Mouse (Mus musculus) kidney, embryonic 14.5 days (tissue): ENCODE measurements around the gene Atp1a1. TPM values are rescaled to one million over a fixed set of nuclear protein-coding genes. Genes with fewer than 3 reads are reported as not detected.

Experiments used
- ATAC-seq: fragments of 200-750 bp; cut with Nextera tagmentation; 2 replicates; pipeline ENCODE4 v1.8.0; 2017; ENCODE audit warnings: moderate number of reproducible peaks, mild to moderate bottlenecking, moderate TSS enrichment, moderate library complexity; ENCODE audit not compliant: low FRiP score, low TSS enrichment
- H3K27ac ChIP-seq: fragments of 300-500 bp; sonication (generic); 2 replicates; pipeline ENCODE4 v1.5.1; 2014; ENCODE audit warnings: low read depth, mild to moderate bottlenecking, low read length, moderate library complexity, mixed read lengths
- H3K27me3 ChIP-seq: fragments of 300-500 bp; sonication (generic); 2 replicates; pipeline ENCODE4 v1.6.1; 2014; ENCODE audit warnings: mild to moderate bottlenecking, low read length; ENCODE audit not compliant: control insufficient read depth, insufficient read depth
- H3K36me3 ChIP-seq: fragments of 300-500 bp; sonication (generic); 2 replicates; pipeline ENCODE4 v1.6.1; 2014; ENCODE audit warnings: low read length, mixed read lengths; ENCODE audit not compliant: control insufficient read depth, insufficient read depth
- H3K4me1 ChIP-seq: fragments of 300-500 bp; sonication (generic); 2 replicates; pipeline ENCODE4 v1.6.1; 2014; ENCODE audit warnings: low read length, mixed read lengths; ENCODE audit not compliant: control insufficient read depth, insufficient read depth
- H3K4me2 ChIP-seq: fragments of 300-500 bp; sonication (generic); replicated peaks from 2 replicates; pipeline ENCODE4 v1.6.1; 2014; ENCODE audit warnings: low read depth, mild to moderate bottlenecking, low read length
- H3K4me3 ChIP-seq: fragments of 300-500 bp; sonication (generic); 2 replicates; pipeline ENCODE4 v1.5.1; 2014; ENCODE audit warnings: mild to moderate bottlenecking, low read length
- H3K9ac ChIP-seq: fragments of 300-500 bp; sonication (generic); 2 replicates; pipeline ENCODE4 v1.6.1; 2014; ENCODE audit warnings: low read depth, mild to moderate bottlenecking, low read length, moderate library complexity
- H3K9me3 ChIP-seq: fragments of 300-500 bp; sonication (generic); 2 replicates; pipeline ENCODE4 v1.6.1; 2016; ENCODE audit warnings: low read length; ENCODE audit not compliant: control insufficient read depth
- WGBS: fragments of 180-500 bp; shearing (Covaris S2); extraction: QIAGEN DNeasy Blood & Tissue Kit; methylation state at CpG from one replicate; pipeline ENCODE4 v1.1.7; 2014; 5-methylcytosine and 5-hydroxymethylcytosine counted together
- polyA plus RNA-seq: library from polyadenylated mRNA; unstranded; fragments of >200 nt; fragmentation: Nextera tagmentation; extraction: Ambion mirVana; gene quantifications from 2 replicates; pipeline ENCODE4 v1.2.1, GENCODE M21; 2014

Gene Atp1a1
- polyA plus RNA-seq, 1 experiment from 2014 or later = 280 TPM

DNA sequence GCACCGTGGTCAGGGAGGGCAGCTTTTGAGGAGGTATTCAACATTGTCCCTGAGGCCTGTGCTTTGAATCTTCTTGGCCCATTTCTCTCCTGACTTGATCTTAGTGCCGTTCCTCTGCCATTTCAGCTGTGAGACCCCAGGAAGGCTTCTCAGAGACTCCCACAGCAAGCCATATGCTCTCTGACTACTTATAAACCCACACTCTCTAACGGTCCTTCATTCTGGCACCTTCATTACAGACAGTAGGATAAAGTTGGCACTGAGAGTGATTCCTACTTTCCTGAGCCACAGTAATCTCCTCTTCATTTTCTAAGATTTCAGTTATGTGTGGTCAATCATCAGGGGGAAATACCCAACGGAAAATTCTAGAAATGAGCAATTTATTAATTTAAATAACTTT is 14.0 kb upstream of the Atp1a1 start:
- Histone ChIP-seq H3K4me1 (no peaks in the 10 kb centered on the region), H3K36me3 (no peaks in the 10 kb centered on the region), H3K4me2 (no peak overlapping the region), H3K4me3 (no peak overlapping the region), H3K27ac (no peak overlapping the region), H3K27me3 (no peaks in the 10 kb centered on the region), H3K9ac (no peak overlapping the region), H3K9me3 (peaks cover 2% of the 10 kb centered on the region; the same call in 1 of the 2 replicates)
- ATAC-seq = no peak
- WGBS = 82% methylated on average over 4 of the region's 4 CpGs

DNA sequence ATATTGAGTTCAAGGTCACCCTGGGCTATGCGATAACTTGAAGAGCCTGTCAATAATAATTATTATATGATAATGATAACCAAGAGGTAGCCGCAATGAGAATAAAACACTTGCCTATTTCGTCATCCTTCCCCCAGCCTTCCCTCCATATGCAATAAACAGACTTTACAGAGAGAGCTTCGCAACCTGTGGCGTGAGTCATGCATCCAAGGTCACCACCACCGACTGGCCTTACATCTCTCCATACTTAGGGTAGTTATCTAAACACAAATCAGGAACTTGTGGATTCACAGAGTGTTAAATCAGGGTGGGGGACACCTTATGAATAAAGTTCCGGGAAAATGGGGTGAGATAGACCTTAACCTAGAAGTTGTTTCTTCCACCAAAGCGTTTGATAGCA is 13.0 kb upstream of the Atp1a1 start:
- 82% methylated on average over 8 of the region's 8 CpGs for WGBS
- Histone ChIP-seq H3K36me3 (no peaks in the 10 kb centered on the region), H3K4me1 (peaks cover under 1% of the 10 kb centered on the region; the same call in 1 of the 2 replicates), H3K9me3 (no peaks in the 10 kb centered on the region; the same call in 1 of the 2 replicates), H3K4me2 (no peak overlapping the region), H3K27ac (no peak overlapping the region), H3K9ac (no peak overlapping the region), H3K27me3 (no peaks in the 10 kb centered on the region), H3K4me3 (no peak overlapping the region)
- ATAC-seq = no peak

DNA sequence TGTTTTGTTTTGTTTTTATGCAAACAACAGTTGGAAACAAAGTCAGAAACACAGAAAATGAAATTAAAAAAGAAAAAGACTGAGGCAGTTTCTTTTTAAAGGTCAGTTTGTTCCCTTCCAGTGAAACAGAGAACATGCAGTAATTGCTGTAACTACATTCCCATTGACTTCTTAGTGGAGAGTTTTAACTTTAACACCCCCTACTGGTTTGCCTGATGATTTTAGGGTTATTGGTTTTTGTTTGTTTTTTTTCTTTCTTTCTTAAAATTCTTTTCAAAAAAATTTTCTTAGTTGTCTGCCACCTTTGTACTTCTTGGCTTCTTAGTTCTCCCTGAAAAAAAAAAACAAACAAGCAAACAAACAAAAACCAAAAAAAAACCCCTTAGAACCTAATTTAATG is 12.5 kb upstream of the Atp1a1 start:
- Histone ChIP-seq H3K36me3 (no peaks in the 10 kb centered on the region), H3K9ac (no peak overlapping the region), H3K4me1 (peaks cover 5% of the 10 kb centered on the region; the same call in 1 of the 2 replicates), H3K4me2 (no peak overlapping the region), H3K4me3 (no peak overlapping the region), H3K27ac (no peak overlapping the region), H3K27me3 (no peaks in the 10 kb centered on the region), H3K9me3 (no peaks in the 10 kb centered on the region; the same call in 1 of the 2 replicates)
- ATAC-seq = no peak

DNA sequence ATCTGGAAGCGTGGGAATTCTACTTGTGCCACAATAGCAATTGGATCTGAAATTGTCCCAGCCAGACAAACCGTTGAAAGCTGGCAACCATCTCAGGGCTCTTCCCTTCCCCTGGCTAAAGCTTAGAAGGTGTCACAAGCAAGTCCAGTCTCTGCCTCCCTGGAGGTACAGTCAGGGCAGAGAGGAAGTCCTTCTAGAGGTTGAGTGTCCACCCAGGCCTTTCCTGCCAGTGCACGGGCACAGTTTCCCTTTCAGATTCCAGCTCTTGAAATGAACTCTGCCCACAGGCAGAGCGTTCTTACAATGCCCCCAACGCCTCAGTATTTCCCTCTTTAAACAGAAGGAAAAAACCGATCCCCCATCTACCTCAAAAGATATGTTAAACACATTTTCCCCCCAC is 11.4 kb upstream of the Atp1a1 start:
- Histone ChIP-seq H3K9ac (no peak overlapping the region), H3K36me3 (no peaks in the 10 kb centered on the region), H3K9me3 (no peaks in the 10 kb centered on the region; the same call in 1 of the 2 replicates), H3K27ac (no peak overlapping the region), H3K4me2 (no peak overlapping the region), H3K4me1 (peaks cover 5% of the 10 kb centered on the region; the same call in 1 of the 2 replicates), H3K27me3 (no peaks in the 10 kb centered on the region), H3K4me3 (no peak overlapping the region)
- no peak for ATAC-seq
- WGBS = 87% methylated on average over 6 of the region's 6 CpGs

DNA sequence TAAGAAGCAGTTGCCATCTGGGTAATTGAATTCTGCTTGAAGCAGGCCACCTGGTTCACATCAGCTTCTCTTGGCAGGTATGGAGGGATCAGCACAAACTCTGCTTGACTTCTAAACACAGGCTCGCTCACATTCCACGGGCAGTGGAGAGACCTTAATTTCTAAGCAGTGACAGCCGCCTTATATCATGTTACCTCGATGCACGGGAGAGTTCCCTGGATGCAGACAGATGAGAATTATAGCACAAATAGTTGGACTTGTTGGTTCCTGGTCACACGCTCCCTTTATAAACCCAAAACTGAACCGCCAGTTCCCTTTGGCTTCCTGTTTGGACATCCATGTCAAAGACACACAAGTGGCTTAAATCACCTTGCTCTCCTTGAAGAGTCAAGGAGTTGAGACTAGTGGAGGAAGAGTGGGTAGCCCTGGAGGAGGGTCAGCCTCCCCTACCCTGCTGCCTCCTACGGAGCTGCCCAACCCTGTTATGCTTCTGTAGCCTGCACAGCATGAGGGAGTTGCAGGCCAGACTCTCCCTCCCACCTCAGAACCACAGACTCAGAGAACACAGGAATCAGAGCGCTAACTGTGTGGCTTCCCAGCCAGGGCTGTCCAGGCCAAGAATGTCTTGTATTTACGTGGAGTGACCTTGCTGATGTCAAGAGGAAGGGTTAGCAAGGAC is 7.5 kb upstream of the Atp1a1 start:
- Histone ChIP-seq H3K4me3 (no peak overlapping the region), H3K4me2 (no peak overlapping the region), H3K4me1 (peaks cover 5% of the 10 kb centered on the region; the same call in 1 of the 2 replicates), H3K36me3 (no peaks in the 10 kb centered on the region), H3K27ac (peak overlapping the region; percentile 33; the same call in 1 of the 2 replicates), H3K9me3 (no peaks in the 10 kb centered on the region), H3K27me3 (no peaks in the 10 kb centered on the region), H3K9ac (no peak overlapping the region)
- WGBS = 17% methylated on average over 10 of the region's 10 CpGs
- ATAC-seq = peak; percentile 90

DNA sequence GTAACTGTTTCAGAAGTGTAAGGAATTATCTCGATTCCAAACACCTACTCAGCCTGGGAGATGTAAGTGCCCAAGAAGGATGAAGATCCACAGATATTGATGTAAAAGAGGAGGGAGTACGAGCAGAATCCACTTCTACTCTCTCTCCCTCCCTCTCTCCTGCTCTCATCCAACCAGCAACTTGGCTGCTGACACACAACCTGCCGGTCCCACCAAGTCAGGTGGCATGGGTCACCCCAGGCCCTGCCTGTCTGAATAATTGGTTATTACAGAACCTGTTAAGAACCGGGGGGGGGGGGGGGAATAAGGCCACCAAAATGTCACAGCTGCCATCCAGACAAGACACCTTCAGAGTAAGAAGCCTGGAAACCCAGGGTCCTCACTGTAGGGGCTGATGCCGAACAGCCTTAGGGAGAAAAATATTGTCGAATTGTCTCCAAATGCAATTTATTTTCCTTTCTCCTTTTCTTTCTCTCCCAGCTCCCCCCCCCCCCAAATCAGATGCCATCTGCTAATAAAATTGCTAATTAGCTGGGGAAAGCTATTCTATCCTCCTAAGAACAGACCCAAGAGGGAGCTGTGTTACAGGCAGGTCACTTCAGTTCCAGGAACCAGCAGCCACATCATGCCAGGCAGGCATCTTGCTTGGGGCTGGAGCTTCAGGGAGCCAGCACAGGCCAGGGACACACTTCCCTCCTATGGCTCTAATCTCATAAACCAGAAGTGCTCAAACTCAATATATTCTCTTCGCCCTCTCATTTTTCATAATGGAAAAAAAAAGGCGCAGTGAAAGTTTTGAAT is 6.7 kb upstream of the Atp1a1 start:
- no peak overlapping the region for H3K27ac ChIP-seq
- H3K4me3 ChIP-seq = no peak overlapping the region
- no peak overlapping the region for H3K9ac ChIP-seq
- H3K27me3 ChIP-seq = no peaks in the 10 kb centered on the region
- WGBS = 43% methylated on average over 8 of the region's 8 CpGs
- no peak overlapping the region for H3K4me2 ChIP-seq
- no peaks in the 10 kb centered on the region for H3K36me3 ChIP-seq
- ATAC-seq = peak; percentile 75
- H3K4me1 ChIP-seq = peaks cover 5% of the 10 kb centered on the region; the same call in 1 of the 2 replicates
- H3K9me3 ChIP-seq = no peaks in the 10 kb centered on the region

DNA sequence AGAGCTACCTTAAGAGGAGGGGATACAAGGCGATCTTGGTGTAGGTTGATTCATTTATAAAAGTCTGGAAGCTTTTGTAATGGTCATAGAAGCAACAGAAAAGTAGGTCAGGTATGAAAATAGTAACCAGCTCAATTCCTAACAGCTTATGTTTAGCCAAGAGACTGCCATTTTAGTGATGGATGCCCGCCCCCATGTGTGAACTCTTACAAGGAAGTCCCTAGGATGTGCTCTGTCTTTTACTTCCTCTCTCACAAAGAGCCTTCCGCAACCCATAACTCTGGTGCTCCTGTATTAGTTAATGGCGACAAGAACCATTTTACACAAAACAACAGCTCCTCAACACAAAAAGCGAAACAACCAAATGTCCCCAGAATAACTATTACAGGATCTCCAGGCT is 4.8 kb upstream of the Atp1a1 start:
- no peak overlapping the region for H3K9ac ChIP-seq
- no peaks in the 10 kb centered on the region for H3K36me3 ChIP-seq
- H3K27ac ChIP-seq = no peak overlapping the region
- H3K9me3 ChIP-seq = no peaks in the 10 kb centered on the region
- no peak for ATAC-seq
- H3K4me3 ChIP-seq = no peak overlapping the region
- no peak overlapping the region for H3K4me2 ChIP-seq
- WGBS = 88% methylated on average over 5 of the region's 5 CpGs
- peaks cover 10% of the 10 kb centered on the region; the same call in 1 of the 2 replicates for H3K4me1 ChIP-seq
- H3K27me3 ChIP-seq = no peaks in the 10 kb centered on the region

DNA sequence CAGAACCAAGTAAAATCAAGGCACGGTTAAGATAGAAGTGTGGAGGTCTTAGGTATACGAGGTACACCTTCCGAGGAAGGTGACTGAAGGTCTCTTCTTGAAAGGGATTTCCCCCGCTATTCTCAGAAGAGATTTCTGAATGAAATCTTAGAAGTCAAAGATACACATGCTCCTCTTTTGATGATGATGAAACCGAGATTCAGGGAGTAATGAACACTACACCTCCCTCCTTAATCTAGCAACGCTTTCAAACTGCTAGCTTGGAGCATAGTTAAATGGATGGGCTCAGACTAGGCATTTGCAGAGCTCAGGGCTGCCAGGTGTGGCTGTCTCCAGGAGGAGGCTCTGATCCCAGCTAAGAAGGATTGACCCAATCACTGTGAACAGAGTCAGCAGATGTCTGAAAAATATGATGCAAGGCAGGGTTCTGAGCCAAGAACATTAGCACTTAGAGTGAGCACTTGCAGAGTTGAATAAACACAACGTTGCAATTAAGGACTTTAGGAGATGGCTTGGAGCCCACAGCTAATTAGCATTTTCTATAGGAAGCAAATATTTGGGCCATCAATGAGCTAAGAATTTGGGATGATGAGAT is 2.5 kb upstream of the Atp1a1 start:
- WGBS = 74% methylated on average over 7 of the region's 7 CpGs
- H3K4me3 ChIP-seq = no peak overlapping the region
- H3K9me3 ChIP-seq = no peaks in the 10 kb centered on the region
- no peak for ATAC-seq
- no peak overlapping the region for H3K4me2 ChIP-seq
- no peaks in the 10 kb centered on the region for H3K36me3 ChIP-seq
- H3K27ac ChIP-seq = no peak overlapping the region
- no peaks in the 10 kb centered on the region for H3K27me3 ChIP-seq
- H3K9ac ChIP-seq = no peak overlapping the region
- peaks cover 16% of the 10 kb centered on the region for H3K4me1 ChIP-seq

DNA sequence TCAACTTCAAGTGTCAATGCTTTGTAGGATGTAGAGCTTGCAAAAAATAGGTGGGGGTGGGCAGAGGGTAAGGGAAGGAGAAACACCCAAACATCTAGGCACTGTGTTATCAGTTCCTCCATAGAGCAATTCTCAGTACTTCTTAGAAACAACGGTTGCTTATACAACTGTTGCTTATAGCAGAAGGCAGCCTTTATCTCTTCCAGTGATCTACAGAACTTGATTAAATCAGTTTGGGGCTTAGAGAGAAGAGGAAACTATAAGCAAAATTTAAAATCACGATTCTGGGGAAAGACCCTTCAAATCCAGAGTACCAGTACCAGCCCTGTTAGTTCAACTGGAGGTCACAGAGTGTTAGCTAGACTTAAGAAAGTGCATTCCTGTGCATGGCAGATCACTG is 1.2 kb upstream of the Atp1a1 start:
- Histone ChIP-seq H3K27ac (no peak overlapping the region), H3K27me3 (no peaks in the 10 kb centered on the region), H3K9ac (no peak overlapping the region), H3K36me3 (no peaks in the 10 kb centered on the region), H3K9me3 (no peaks in the 10 kb centered on the region), H3K4me1 (peaks cover 27% of the 10 kb centered on the region), H3K4me2 (no peak overlapping the region), H3K4me3 (no peak overlapping the region)
- no peak for ATAC-seq
- WGBS = 51% methylated on average over 2 of the region's 2 CpGs
